Mouse (Mus musculus): ENCODE measurements around the gene 4930578G10Rik. TPM values are rescaled to one million over a fixed set of nuclear protein-coding genes. Genes with fewer than 3 reads are reported as not detected.

The 4930578G10Rik gene
- total RNA-seq, 4 experiments from 2014 or later, result 0.67 to 1.4 TPM; not detected in 2

Other genes starting within 250 kb of the 4930578G10Rik start
- under 1 TPM in 1 of 4 experiments, not detected in 3; 0.48 TPM for gene Fam205a2, start 207.4 kb upstream of the 4930578G10Rik start, total RNA-seq (2022)
- gene Gm10591, start 123.3 kb upstream of the 4930578G10Rik start, total RNA-seq (2022), result not detected
- gene Gm2564, start 105.8 kb upstream of the 4930578G10Rik start, total RNA-seq (2022), result 10 to 100 TPM; 15.4 to 27.8 (median 19.9) TPM
- gene Ccl27b, start 80.3 kb upstream of the 4930578G10Rik start, total RNA-seq (2022), result 10 to 100 TPM in 1 of 4 experiments, 1 to 10 TPM in 1, not detected in 2; 1.5 to 11.7 TPM
- gene Il11ra2, start 73.7 kb upstream of the 4930578G10Rik start, total RNA-seq (2022), result under 1 TPM in 2 of 4 experiments, not detected in 2; 0.37 to 0.38 TPM
- 1 to 10 TPM; 1.8 to 7.0 (median 3.1) TPM for gene Ccl19, start 21.0 kb downstream of the 4930578G10Rik start, total RNA-seq (2022)
- 10 to 100 TPM in 1 of 4 experiments, 1 to 10 TPM in 3; 4.1 to 10.2 (median 6.4) TPM for gene Ccl21a, start 38.4 kb downstream of the 4930578G10Rik start, total RNA-seq (2022)
- not detected for gene Fam205a1, start 118.3 kb downstream of the 4930578G10Rik start, total RNA-seq (2022)
- gene Gm12394, start 121.2 kb downstream of the 4930578G10Rik start, total RNA-seq (2022), result under 1 TPM; 0.14 to 0.52 (median 0.22) TPM
- gene Fam205c, start 138.7 kb downstream of the 4930578G10Rik start, total RNA-seq (2022), result not detected
- 1 to 10 TPM; 3.1 to 4.5 (median 3.8) TPM for gene Phf24, start 181.1 kb downstream of the 4930578G10Rik start, total RNA-seq (2022)
- 10 to 100 TPM; 12.9 to 20.5 (median 18.2) TPM for gene Dnajb5, start 214.3 kb downstream of the 4930578G10Rik start, total RNA-seq (2022)
- not detected for gene 1700022I11Rik, start 234.1 kb downstream of the 4930578G10Rik start, total RNA-seq (2022)

Data from adrenal gland, adult 8-10 months (tissue).